Mouse (Mus musculus) ES-E14 (cell line): ENCODE results near the gene Zfp105. TPM values are rescaled to one million over a fixed set of nuclear protein-coding genes. Genes with fewer than 3 reads are reported as not detected.

Experiments used
- DNase-seq: peaks from one replicate; pipeline ENCODE4 v3.0.0-alpha.2; 2013; ENCODE audit warnings: low read depth, low spot score
- H3K27ac ChIP-seq: 2 replicates; pipeline ENCODE4 v1.5.1; 2012; ENCODE audit warnings: low read depth, mild to moderate bottlenecking, low read length, moderate library complexity, mixed read lengths; ENCODE audit not compliant: poor library complexity, insufficient read depth, severe bottlenecking
- H3K36me3 ChIP-seq: 2 replicates; pipeline ENCODE4 v1.6.1; 2012; ENCODE audit warnings: mild to moderate bottlenecking, low read length, moderate library complexity, mixed read lengths; ENCODE audit not compliant: control insufficient read depth, poor library complexity, insufficient read depth, severe bottlenecking
- H3K4me1 ChIP-seq, 2 experiments: fragments of 150-350 bp in 1 of 2; sonication (generic) in 1 of 2; 2 replicates each; pipeline ENCODE4 v1.6.1; 2012; ENCODE audit warnings: low read length in 2 of 2, mild to moderate bottlenecking in 1 of 2, mixed read lengths in 1 of 2; ENCODE audit not compliant: control insufficient read depth in 2 of 2, insufficient read depth in 2 of 2, poor library complexity in 1 of 2
- H3K4me3 ChIP-seq, 2 experiments: fragments of 150-350 bp in 1 of 2; sonication (generic) in 1 of 2; 2 replicates each; pipeline ENCODE4 v1.5.1; 2012; ENCODE audit warnings: low read length in 2 of 2, low read depth in 1 of 2, mild to moderate bottlenecking in 1 of 2, mixed read lengths in 1 of 2; ENCODE audit not compliant: insufficient read depth in 1 of 2, poor library complexity in 1 of 2, severe bottlenecking in 1 of 2
- H3K9ac ChIP-seq: 2 replicates; pipeline ENCODE4 v1.6.1; 2012; ENCODE audit warnings: low read depth, mild to moderate bottlenecking, low read length, mixed read lengths; ENCODE audit not compliant: poor library complexity, insufficient read depth, severe bottlenecking
- H3K9me3 ChIP-seq: fragments of 150-350 bp; sonication (generic); 2 replicates; pipeline ENCODE4 v1.6.1; 2012; ENCODE audit warnings: low read depth, mild to moderate bottlenecking, low read length; ENCODE audit not compliant: control insufficient read depth, insufficient read depth
- CHD2 ChIP-seq: IDR thresholded peaks from 2 replicates; pipeline ENCODE4 v1.6.1; 2014; ENCODE audit warnings: mild to moderate bottlenecking, low read depth, low read length, inconsistent platforms
- HCFC1 ChIP-seq: IDR thresholded peaks from 2 replicates; pipeline ENCODE4 v1.6.1; 2012; ENCODE audit warnings: low read length, inconsistent platforms, borderline replicate concordance; ENCODE audit not compliant: insufficient read depth
- MAFK ChIP-seq: IDR thresholded peaks from 2 replicates; pipeline ENCODE4 v1.6.1; 2014; ENCODE audit warnings: mild to moderate bottlenecking, low read depth, low read length, inconsistent platforms; ENCODE audit not compliant: insufficient read depth
- ZC3H11A ChIP-seq: IDR thresholded peaks from 2 replicates; pipeline ENCODE4 v1.6.1; 2012; ENCODE audit warnings: low read depth, mild to moderate bottlenecking, inconsistent platforms, low read length, borderline replicate concordance
- ZNF384 ChIP-seq: IDR thresholded peaks from 2 replicates; pipeline ENCODE4 v1.6.1; 2012; ENCODE audit warnings: low read depth, low read length, inconsistent platforms
- in situ Hi-C, 2 experiments: fragments of 600-800 bp; cut with MboI; formaldehyde crosslinking; loops; one replicate each; pipeline ENCODE4 v1.15.1; 2025; ENCODE audit warnings: low sequenced_read_pairs in 2 of 2, inconsistent platforms in 1 of 2; ENCODE audit not compliant: unreplicated experiment in 2 of 2
- total RNA-seq: library from RNA; depleted of rRNA; stranded (reverse); fragments of 300-350 nt; gene quantifications from 2 replicates; pipeline ENCODE4 v1.2.3, GENCODE M21; 2012

Gene Zfp105
- total RNA-seq, 1 experiment, result 16.8 TPM

DNA sequence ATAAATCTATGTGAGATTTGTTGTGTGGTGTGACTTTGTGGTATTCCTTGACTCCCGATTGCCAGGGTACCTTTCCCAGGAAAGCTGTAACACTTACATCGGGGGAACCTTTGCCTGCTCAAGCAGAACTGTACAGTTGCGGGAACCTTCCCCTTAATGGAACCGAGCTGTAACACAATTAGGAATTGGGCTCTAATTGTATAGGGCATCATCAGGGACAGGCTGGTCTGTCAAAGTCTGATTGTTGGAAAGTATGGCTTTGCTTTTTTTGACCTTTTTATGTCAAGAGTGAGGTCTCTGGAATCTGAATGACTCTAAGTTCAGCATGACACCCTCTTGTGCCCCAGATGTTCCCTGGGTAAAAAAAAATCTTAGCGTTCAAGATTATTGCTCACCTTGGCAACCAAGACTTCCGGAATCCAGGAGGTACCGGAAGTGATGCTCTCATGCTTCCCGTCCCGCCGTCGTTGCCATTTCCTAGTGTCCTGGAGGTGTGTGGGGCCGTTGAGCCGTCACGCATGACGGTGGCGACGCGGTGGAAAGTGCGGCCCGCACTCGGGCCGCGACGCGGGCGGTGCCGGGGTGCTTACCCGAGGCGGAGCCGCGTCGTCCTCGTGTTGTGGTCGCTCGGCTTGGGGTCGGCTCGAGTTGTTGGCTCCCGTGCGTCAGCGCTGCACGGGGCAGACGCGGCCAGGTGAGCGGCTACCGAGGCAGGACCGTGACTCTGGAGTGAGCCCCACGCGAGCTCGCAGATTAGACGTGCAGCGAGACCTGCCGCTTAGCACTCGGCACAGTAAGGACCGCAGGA, 36.3 kb upstream of the Zfp105 start:
- no peak overlapping the region for H3K27ac ChIP-seq
- peak overlapping the region; percentile 75 for H3K9ac ChIP-seq
- no peaks in the 10 kb centered on the region for H3K9me3 ChIP-seq
- 0 out of 2 replicates have a peak, but pooled peaks have one; percentile 29 for TF ChIP-seq ZNF384
- TF ChIP-seq HCFC1, result no peak
- no peaks in the 10 kb centered on the region for H3K36me3 ChIP-seq
- no peak for DNase-seq
- H3K4me3 ChIP-seq, result peak overlapping the region; percentile 72 to 84
- in situ Hi-C loops, result no loop called here
- peaks cover 0 to 1% of the 10 kb centered on the region in 2 experiments; a peak in 1 of 4 replicates for H3K4me1 ChIP-seq

DNA sequence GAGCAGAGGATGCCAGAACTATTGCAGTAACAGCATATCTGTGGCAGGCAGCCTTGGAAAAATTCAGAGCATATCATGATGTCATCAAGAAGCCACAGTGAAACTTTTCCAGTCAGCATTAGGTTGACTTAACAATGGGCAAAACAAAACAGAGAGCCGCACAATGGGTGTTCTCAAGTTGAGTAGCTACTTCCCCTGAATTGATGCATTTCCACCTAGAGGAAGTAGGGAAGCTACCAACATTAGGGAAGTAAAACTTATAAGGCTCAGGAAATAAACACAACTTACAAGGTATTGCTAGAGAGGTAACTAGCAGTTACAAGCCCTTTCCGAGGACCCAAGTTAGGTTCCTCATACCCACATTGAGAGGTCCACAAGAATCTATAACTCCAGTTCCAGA, 21.8 kb upstream of the Zfp105 start:
- no peak overlapping the region for H3K9ac ChIP-seq
- TF ChIP-seq HCFC1, result no peak
- TF ChIP-seq CHD2, result no peak
- no peak for TF ChIP-seq ZC3H11A
- TF ChIP-seq ZNF384, result no peak
- no peak for TF ChIP-seq MAFK
- no peaks in the 10 kb centered on the region for H3K36me3 ChIP-seq
- H3K4me1 ChIP-seq, result no peaks in the 10 kb centered on the region
- no peak overlapping the region for H3K4me3 ChIP-seq
- H3K9me3 ChIP-seq, result no peaks in the 10 kb centered on the region
- no peak for DNase-seq
- H3K27ac ChIP-seq, result no peak overlapping the region
- in situ Hi-C loops, result no loop called here

DNA sequence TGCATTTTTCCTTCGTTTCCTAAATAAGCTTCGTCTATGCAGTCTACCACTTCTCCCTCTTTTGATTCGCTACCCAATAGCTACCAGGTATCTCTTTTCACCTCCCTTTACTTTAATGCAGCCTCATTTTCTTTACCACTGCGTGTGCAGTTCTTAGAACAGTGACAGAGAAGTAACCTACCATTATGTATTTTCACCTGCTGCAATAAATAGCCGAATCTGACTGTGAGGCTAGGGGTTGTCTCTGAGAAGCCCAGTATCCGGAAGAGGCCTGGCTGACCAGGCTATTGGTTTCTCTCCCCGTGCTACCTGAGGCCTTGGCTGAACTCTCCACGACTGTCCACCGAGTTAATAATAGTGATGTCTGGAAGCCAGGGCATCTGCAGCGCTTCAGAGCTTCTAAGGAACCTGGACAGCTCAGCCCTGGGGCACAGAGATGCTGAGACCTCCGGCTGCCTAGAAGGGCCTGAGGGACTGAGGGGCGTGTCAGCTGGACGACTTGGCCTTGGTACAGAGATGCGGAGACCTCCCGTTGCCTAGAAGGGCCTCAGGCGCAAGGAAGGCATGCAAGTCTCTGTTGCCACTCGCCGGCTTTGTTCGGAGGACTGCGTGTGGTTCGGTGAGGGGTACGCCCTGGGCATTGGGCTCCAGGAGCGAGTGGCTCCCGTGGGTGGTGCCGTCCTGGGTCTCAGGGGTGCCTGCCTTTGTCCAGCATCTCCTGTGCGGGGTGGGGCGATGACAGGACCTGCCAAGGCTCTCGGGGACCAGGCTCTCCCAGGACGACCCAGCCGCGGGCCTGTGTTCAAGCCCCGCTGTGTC, 19.9 kb upstream of the Zfp105 start:
- peak overlapping the region; percentile 70 to 72 for H3K4me3 ChIP-seq
- TF ChIP-seq ZC3H11A, result no peak
- TF ChIP-seq HCFC1, result peak; percentile 71; the same call in 1 of the 2 replicates
- no peak overlapping the region for H3K27ac ChIP-seq
- in situ Hi-C loops, result no loop called here
- H3K4me1 ChIP-seq, result no peaks in the 10 kb centered on the region
- no peaks in the 10 kb centered on the region for H3K36me3 ChIP-seq
- DNase-seq, result peak; percentile 56
- no peaks in the 10 kb centered on the region for H3K9me3 ChIP-seq
- peak overlapping the region; percentile 67 for H3K9ac ChIP-seq

DNA sequence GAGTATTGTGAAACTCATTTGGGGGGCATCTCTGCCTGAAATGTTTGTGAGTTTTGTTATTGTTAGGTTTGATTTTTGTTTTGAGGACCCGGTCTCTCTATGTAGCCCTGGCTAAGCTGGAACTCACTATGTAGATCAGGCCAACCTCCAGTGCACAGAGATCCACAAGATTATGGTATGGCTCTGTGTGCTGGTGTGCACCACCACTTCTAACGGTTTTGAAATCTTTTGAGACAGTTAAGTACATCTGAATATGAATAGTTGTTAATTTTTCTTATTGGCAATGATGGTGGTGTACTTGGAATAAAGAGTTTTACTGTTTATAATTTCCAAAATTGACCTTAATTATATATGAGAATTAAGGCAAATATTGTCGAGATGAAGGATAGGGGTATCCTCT, 436 bp upstream of the Zfp105 start:
- DNase-seq, result no peak
- H3K9ac ChIP-seq, result no peak overlapping the region
- H3K4me1 ChIP-seq, result no peaks in the 10 kb centered on the region
- H3K36me3 ChIP-seq, result peaks cover 18% of the 10 kb centered on the region
- no peaks in the 10 kb centered on the region for H3K9me3 ChIP-seq
- in situ Hi-C loops, result no loop called here
- H3K27ac ChIP-seq, result no peak overlapping the region
- peak overlapping the region; percentile 72 to 100 for H3K4me3 ChIP-seq
- TF ChIP-seq MAFK, result no peak
- no peak for TF ChIP-seq CHD2
- no peak for TF ChIP-seq ZNF384

DNA sequence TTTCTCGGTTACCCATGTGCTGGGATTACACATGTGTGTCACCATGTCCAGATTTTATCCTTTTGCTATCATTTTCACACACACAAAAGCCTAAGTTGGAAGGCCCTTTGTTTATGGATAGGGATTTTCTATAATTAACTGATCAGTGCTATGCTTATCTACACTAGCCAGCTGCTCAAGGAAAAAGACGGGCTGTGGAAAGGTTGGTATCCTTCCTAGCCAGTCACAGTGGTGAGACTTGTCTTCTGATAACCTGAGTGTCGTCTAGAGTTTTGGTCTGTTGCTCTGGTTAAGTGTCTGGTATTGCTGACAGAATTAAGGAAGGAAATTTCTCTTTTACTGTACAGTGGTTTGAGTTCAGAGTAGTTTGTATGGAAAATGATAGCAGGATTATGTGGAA, 6.0 kb downstream of the Zfp105 start:
- Histone ChIP-seq H3K27ac (no peak overlapping the region), H3K9ac (no peak overlapping the region), H3K36me3 (peaks cover 34% of the 10 kb centered on the region), H3K4me3 (no peak overlapping the region), H3K9me3 (no peaks in the 10 kb centered on the region), H3K4me1 (no peaks in the 10 kb centered on the region)
- in situ Hi-C loops, result no loop called here
- TF ChIP-seq CHD2 (no peak), MAFK (no peak), ZNF384 (no peak), ZC3H11A (no peak), HCFC1 (no peak)
- no peak for DNase-seq
